Mouse (Mus musculus) megakaryocyte, embryonic 14.5 days (primary cell): Measurements from ENCODE around the gene Bcl2l1.

Experiments
- FLI1 ChIP-seq: IDR thresholded peaks from 2 replicates; pipeline ENCODE4 v1.6.1; 2012; ENCODE audit warnings: low read length, inconsistent platforms, mixed read lengths
- GATA1 ChIP-seq: IDR thresholded peaks from 3 replicates; pipeline ENCODE4 v1.6.1; 2012; ENCODE audit warnings: mixed read lengths, low read length, inconsistent platforms, borderline replicate concordance

GRCm38 (mm10) chr2:152842741-152843140 lies 11.2 kb upstream of the Bcl2l1 start:
- no peak for TF ChIP-seq GATA1
- no peak for TF ChIP-seq FLI1
